Mouse (Mus musculus) lung, embryonic 14.5 days (tissue): ENCODE data around the gene Nmnat1. TPM values are rescaled to one million over a fixed set of nuclear protein-coding genes. Genes with fewer than 3 reads are reported as not detected.
A peak's percentile ranks its signal among the peaks of the same experiment; 100 is the strongest.

Source experiments
- ATAC-seq: fragments of 200-750 bp; cut with Nextera tagmentation; 2 replicates; pipeline ENCODE4 v1.8.0; 2017; ENCODE audit warnings: mild to moderate bottlenecking, moderate TSS enrichment, moderate library complexity; ENCODE audit not compliant: insufficient read depth
- DNase-seq: peaks from one replicate; pipeline ENCODE4 v3.0.0-alpha.2; 2015
- H3K27ac ChIP-seq: fragments of 300-500 bp; sonication (generic); 2 replicates; pipeline ENCODE4 v1.5.1; 2014; ENCODE audit warnings: low read depth, mild to moderate bottlenecking, moderate library complexity
- H3K27me3 ChIP-seq: fragments of 300-500 bp; sonication (generic); 2 replicates; pipeline ENCODE4 v1.6.1; 2014; ENCODE audit warnings: low read length, control low read depth; ENCODE audit not compliant: insufficient read depth
- H3K36me3 ChIP-seq: fragments of 300-500 bp; sonication (generic); 2 replicates; pipeline ENCODE4 v1.6.1; 2014; ENCODE audit warnings: control low read depth; ENCODE audit not compliant: insufficient read depth
- H3K4me1 ChIP-seq: fragments of 300-500 bp; sonication (generic); 2 replicates; pipeline ENCODE4 v1.6.1; 2014; ENCODE audit warnings: antibody characterized with exemption, control low read depth; ENCODE audit not compliant: insufficient read depth
- H3K4me2 ChIP-seq: fragments of 300-500 bp; sonication (generic); 2 replicates; pipeline ENCODE4 v1.6.1; 2014; ENCODE audit warnings: mild to moderate bottlenecking
- H3K4me3 ChIP-seq: fragments of 300-500 bp; sonication (generic); 2 replicates; pipeline ENCODE4 v1.5.1; 2014; ENCODE audit warnings: low read depth, low read length
- H3K9ac ChIP-seq: fragments of 300-500 bp; sonication (generic); 2 replicates; pipeline ENCODE4 v1.6.1; 2014
- H3K9me3 ChIP-seq: fragments of 300-500 bp; sonication (generic); 2 replicates; pipeline ENCODE4 v1.6.1; 2016; ENCODE audit warnings: low read depth, low read length, control low read depth
- CTCF ChIP-seq: IDR thresholded peaks from 2 replicates; pipeline ENCODE4 v1.5.1; 2016; ENCODE audit warnings: antibody characterized with exemption, low read depth
- WGBS: fragments of 180-500 bp; shearing (Covaris S2); extraction: QIAGEN DNeasy Blood & Tissue Kit; methylation state at CpG from one replicate; pipeline ENCODE4 v1.1.7; 2014; 5-methylcytosine and 5-hydroxymethylcytosine counted together
- polyA plus RNA-seq: library from polyadenylated mRNA; unstranded; fragments of >200 nt; fragmentation: Nextera tagmentation; extraction: Ambion mirVana; gene quantifications from 2 replicates; pipeline ENCODE4 v1.2.1, GENCODE M21; 2014

The Nmnat1 gene
- polyA plus RNA-seq, 1 experiment from 2014 or later: 12.5 TPM

GRCm38 (mm10) chr4:149489415-149490240, 4.6 kb upstream of the Nmnat1 start:
- WGBS: 92% methylated on average over 14 of the region's 14 CpGs
- no peaks in the 10 kb centered on the region; the same call in 1 of the 2 replicates for H3K27me3 ChIP-seq
- no peak for TF ChIP-seq CTCF
- H3K4me1 ChIP-seq: no peaks in the 10 kb centered on the region; the same call in 1 of the 2 replicates
- DNase-seq: no peak
- H3K9ac ChIP-seq: no peak overlapping the region
- no peak for ATAC-seq
- no peak overlapping the region for H3K4me2 ChIP-seq
- H3K4me3 ChIP-seq: no peak overlapping the region
- peaks cover 65% of the 10 kb centered on the region for H3K36me3 ChIP-seq
- H3K9me3 ChIP-seq: no peaks in the 10 kb centered on the region
- H3K27ac ChIP-seq: no peak overlapping the region

GRCm38 (mm10) chr4:149487729-149488128, 2.7 kb upstream of the Nmnat1 start:
- Histone ChIP-seq H3K4me3 (no peak overlapping the region), H3K9me3 (no peaks in the 10 kb centered on the region), H3K27ac (no peak overlapping the region), H3K4me1 (no peaks in the 10 kb centered on the region; the same call in 1 of the 2 replicates), H3K36me3 (peaks cover 48% of the 10 kb centered on the region), H3K27me3 (no peaks in the 10 kb centered on the region; the same call in 1 of the 2 replicates), H3K4me2 (no peak overlapping the region), H3K9ac (no peak overlapping the region)
- DNase-seq: no peak
- ATAC-seq: no peak
- TF ChIP-seq CTCF: no peak
- 92% methylated on average over 12 of the region's 12 CpGs for WGBS

GRCm38 (mm10) chr4:149485825-149486206, 814 bp upstream of the Nmnat1 start:
- ATAC-seq (no peak), DNase-seq (peak; percentile 84)
- Histone ChIP-seq H3K4me2 (peak overlapping the region; percentile 84), H3K36me3 (peaks cover 37% of the 10 kb centered on the region), H3K27ac (peak overlapping the region; percentile 50; the same call in 1 of the 2 replicates), H3K27me3 (no peaks in the 10 kb centered on the region; the same call in 1 of the 2 replicates), H3K4me3 (peak overlapping the region; percentile 80), H3K9me3 (no peaks in the 10 kb centered on the region), H3K4me1 (no peaks in the 10 kb centered on the region; the same call in 1 of the 2 replicates), H3K9ac (peak overlapping the region; percentile 58)
- WGBS: under 1% methylated on average over 10 of the region's 10 CpGs
- TF ChIP-seq CTCF: peak; percentile 40

GRCm38 (mm10) chr4:149484566-149484965, 436 bp downstream of the Nmnat1 start:
- no peaks in the 10 kb centered on the region; the same call in 1 of the 2 replicates for H3K27me3 ChIP-seq
- peak overlapping the region; percentile 84 for H3K4me2 ChIP-seq
- 47% methylated on average over 3 of the region's 3 CpGs for WGBS
- H3K9ac ChIP-seq: peak overlapping the region; percentile 58
- peaks cover 27% of the 10 kb centered on the region for H3K36me3 ChIP-seq
- H3K4me3 ChIP-seq: peak overlapping the region; percentile 80
- H3K27ac ChIP-seq: peak overlapping the region; percentile 48; the same call in 1 of the 2 replicates
- ATAC-seq (0 out of 2 replicates have a peak, but pooled peaks have one; percentile 4), DNase-seq (no peak)
- H3K9me3 ChIP-seq: no peaks in the 10 kb centered on the region
- no peak for TF ChIP-seq CTCF
- no peaks in the 10 kb centered on the region; the same call in 1 of the 2 replicates for H3K4me1 ChIP-seq

- no peak within 1 kb of the TSS for H3K27ac ChIP-seq
- H3K36me3 ChIP-seq: peaks cover 5% of the 10 kb centered on the region; the same call in 1 of the 2 replicates
- H3K9me3 ChIP-seq: no peaks in the 10 kb centered on the region
- no peak within 1 kb of the TSS for H3K4me2 ChIP-seq
- DNase-seq (no peak), ATAC-seq (no peak)
- H3K9ac ChIP-seq: no peak within 1 kb of the TSS
- whole genome bisulfite sequencing: 83% methylated on average over 11 of the region's 11 CpGs
- no peak for TF ChIP-seq CTCF
- no peaks in the 10 kb centered on the region for H3K27me3 ChIP-seq
- no peaks in the 10 kb centered on the region for H3K4me1 ChIP-seq
- H3K4me3 ChIP-seq: no peak within 1 kb of the TSS
Observed at GRCm38 (mm10) chr4:149477078-149477477, 7.9 kb downstream of the Nmnat1 start, which contains the start of gene Tmem274. Gene Tmem274 (plus strand): TSS chr4:149477378.

GRCm38 (mm10) chr4:149475096-149475495, 9.9 kb downstream of the Nmnat1 start:
- H3K9me3 ChIP-seq: no peaks in the 10 kb centered on the region
- no peaks in the 10 kb centered on the region for H3K4me1 ChIP-seq
- no peak overlapping the region for H3K27ac ChIP-seq
- 57% methylated on average over 7 of the region's 7 CpGs for WGBS
- no peak overlapping the region for H3K4me2 ChIP-seq
- H3K27me3 ChIP-seq: no peaks in the 10 kb centered on the region
- ATAC-seq: no peak
- H3K9ac ChIP-seq: no peak overlapping the region
- H3K4me3 ChIP-seq: no peak overlapping the region
- H3K36me3 ChIP-seq: peaks cover 5% of the 10 kb centered on the region; the same call in 1 of the 2 replicates
- TF ChIP-seq CTCF: no peak
- no peak for DNase-seq

- TF ChIP-seq CTCF: no peak
- 97% methylated on average over 3 of the region's 3 CpGs for WGBS
- Histone ChIP-seq H3K27ac (no peak overlapping the region), H3K9me3 (no peaks in the 10 kb centered on the region), H3K4me2 (no peak overlapping the region), H3K9ac (no peak overlapping the region), H3K4me1 (no peaks in the 10 kb centered on the region), H3K36me3 (peaks cover 17% of the 10 kb centered on the region; the same call in 1 of the 2 replicates), H3K4me3 (no peak overlapping the region), H3K27me3 (no peaks in the 10 kb centered on the region)
- DNase-seq (no peak), ATAC-seq (no peak)
Observed at GRCm38 (mm10) chr4:149469557-149469956, 15.4 kb downstream of the Nmnat1 start.
